Mouse (Mus musculus): Measurements from ENCODE around the gene Rpgrip1l.

DNA sequence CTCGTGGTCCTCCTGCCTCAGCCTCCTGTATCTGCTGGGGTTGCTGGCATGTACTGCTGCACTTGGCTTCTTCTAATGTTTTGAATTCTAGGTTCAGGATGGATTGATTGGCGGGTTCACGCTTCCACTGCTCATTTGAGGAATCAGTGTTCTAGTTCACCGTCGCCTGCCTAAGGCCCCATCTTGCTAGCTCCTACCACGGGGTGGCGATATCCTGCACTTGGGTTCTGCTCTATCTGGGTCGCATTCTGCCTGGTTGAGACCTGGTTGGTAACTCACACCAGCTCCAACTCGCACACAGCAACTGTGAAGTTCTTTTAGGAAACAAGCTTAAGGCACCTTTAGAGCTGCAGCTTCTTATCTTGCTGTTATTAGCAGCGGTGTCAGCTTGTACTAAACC lies 34.1 kb upstream of the Rpgrip1l start:
- TF ChIP-seq EP300 (IDR thresholded peaks at IDR 0.05; ENCODE audit: low read depth): no peak
- peak; percentile 42 for TF ChIP-seq CTCF (IDR thresholded peaks at IDR 0.05; ENCODE audit: low read depth)
